Mouse (Mus musculus): ENCODE measurements at regions not wholly inside any gene's neighbourhood (a gene's known extent, or its start where the extent isn't known, plus 50 kb on each side); places are given as distances from the start of the nearest gene placed in this dataset.

GRCm38 (mm10) chr6:99990604-99991003, 264.4 kb upstream of the Prok2 start:
- no peak for TF ChIP-seq KAT2A (conservative IDR thresholded peaks at IDR 0.05; ENCODE audit: low read depth, low read length)
- TF ChIP-seq USF1 (IDR thresholded peaks at IDR 0.05; ENCODE audit: low read depth, low read length): no peak
- TF ChIP-seq POLR2A (IDR thresholded peaks at IDR 0.05; ENCODE audit: control insufficient read depth in 1 of 2, insufficient read depth in 1 of 2, low read depth in 1 of 2, low read length in 2 of 2, poor library complexity in 1 of 2): no peak
- TF ChIP-seq CTCF (IDR thresholded peaks at IDR 0.05 in 2 of 3, conservative IDR thresholded peaks at IDR 0.05 in 1 of 3; ENCODE audit: control insufficient read depth in 1 of 3, insufficient read depth in 1 of 3, low read depth in 2 of 3, low read length in 3 of 3, poor library complexity in 1 of 3, severe bottlenecking in 1 of 3): no peak
- no peak for TF ChIP-seq ZC3H11A (IDR thresholded peaks at IDR 0.05; ENCODE audit: low read depth, low read length)
- no peak for TF ChIP-seq RAD21 (IDR thresholded peaks at IDR 0.05; ENCODE audit: low read depth, low read length)
- no peak for TF ChIP-seq MEF2A (IDR thresholded peaks at IDR 0.05; ENCODE audit: extremely low read depth, insufficient replicate concordance, low read depth, low read length, poor library complexity, severe bottlenecking)
- no peak for TF ChIP-seq EP300 (IDR thresholded peaks at IDR 0.05; ENCODE audit: low read depth in 1 of 2, low read length in 2 of 2)
- TF ChIP-seq ELF1 (IDR thresholded peaks at IDR 0.05; ENCODE audit: low read depth, low read length): no peak
- no peak for TF ChIP-seq SIN3A (IDR thresholded peaks at IDR 0.05; ENCODE audit: low read length)
- no peak for TF ChIP-seq UBTF (IDR thresholded peaks at IDR 0.05; ENCODE audit: borderline replicate concordance, insufficient read depth, low read depth, low read length)

All from MEL (cell line).